ENCODE assay signal across 10 mouse cellular contexts in the genomic region with DNA sequence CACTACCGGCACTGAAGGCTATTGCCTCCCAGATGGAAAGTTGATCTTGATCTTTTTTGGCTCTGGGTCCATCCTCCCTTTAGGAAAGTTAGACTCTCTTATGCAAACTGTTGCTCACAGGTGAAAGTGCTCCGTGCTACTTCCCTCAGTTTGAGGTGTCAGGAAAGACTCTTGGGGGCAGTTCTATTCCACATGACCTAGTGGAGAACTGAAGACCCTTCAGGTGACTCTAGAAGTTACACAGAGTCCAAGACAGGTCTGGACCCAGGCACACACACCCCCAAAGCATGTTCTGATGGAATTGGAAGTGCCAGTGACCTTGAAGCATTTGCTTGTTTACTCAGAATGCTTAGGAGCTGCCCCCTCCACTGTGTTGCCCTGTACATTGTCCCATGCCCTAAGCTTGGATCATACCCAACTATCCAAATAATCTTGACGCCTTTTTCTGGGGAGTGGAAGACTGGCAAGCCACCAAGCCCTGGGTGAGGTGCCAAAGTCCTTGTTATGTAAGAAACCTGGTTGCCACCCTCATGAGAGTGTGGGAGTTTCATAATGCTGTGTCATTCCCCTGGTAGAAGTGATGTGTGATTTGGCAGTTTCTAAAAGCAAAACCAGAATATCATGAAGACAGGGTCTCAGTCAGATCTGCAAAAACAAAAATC. TPM values are rescaled to one million over a fixed set of nuclear protein-coding genes. Genes with fewer than 3 reads are reported as not detected.
DNase-seq lines count a peak whose midpoint lies in the region; ATAC-seq and TF ChIP-seq lines count a peak whose summit lies in the region.
"Had no signal": no experiment of that assay in that cellular context is flagged by ENCODE, and none has a peak within 500 bp of the region (broad histone marks: within the 10 kb centered on the region; RNA-seq: fewer than 3 reads in every experiment).

No protein-coding gene starts in this region.

- H3K4me1 ChIP-seq in heart, adult 2 months (ENCODE audit: control insufficient read depth, insufficient read depth, low read length): peaks cover 9% of the 10 kb centered on the region
- no peaks in the 10 kb centered on the region for H3K4me1 ChIP-seq in heart, embryonic 10.5 days
- H3K4me1 ChIP-seq: embryonic facial prominence, embryonic 12.5 days had no signal

- 46% methylated on average over 3 of the region's 3 CpGs for WGBS in heart, adult 2 months
- 73% methylated on average over 3 of the region's 3 CpGs for WGBS in heart, embryonic 10.5 days

- H3K27ac ChIP-seq in heart, adult 2 months: peak overlapping the region; percentile 76
- H3K27ac ChIP-seq in heart, embryonic 10.5 days: no peak overlapping the region
- H3K27ac ChIP-seq: embryonic facial prominence, embryonic 12.5 days had no signal

- peaks cover 5% of the 10 kb centered on the region for H3K36me3 ChIP-seq in heart, adult 2 months (ENCODE audit: control insufficient read depth, insufficient read depth, low read length)
- H3K36me3 ChIP-seq in heart, embryonic 10.5 days: no peaks in the 10 kb centered on the region
- H3K36me3 ChIP-seq: embryonic facial prominence, embryonic 12.5 days had no signal

- no peak for TF ChIP-seq CTCF in heart, adult 2 months (IDR thresholded peaks at IDR 0.05)

- peak; percentile 81 for TF ChIP-seq EP300 in heart, adult 2 months (IDR thresholded peaks at IDR 0.05; ENCODE audit: insufficient read depth, low read depth, low read length)

- intact Hi-C loops in heart, adult 2 months (cut with DNase I): loop anchor here (2.0 to 5.0 kb wide), 2 partner anchors 51 to 53 kb away; no protein-coding TSS in a partner anchor

- no peaks in the 10 kb centered on the region for H3K79me2 ChIP-seq in heart, adult 2 months (replicated peaks; ENCODE audit: control insufficient read depth, insufficient read depth, low read length)

- DNase-seq in heart, adult 2 months: peak; percentile 61 to 69
- no peak for DNase-seq in heart, embryonic 10.5 days (ENCODE audit: low spot score)
- DNase-seq in adrenal gland, postnatal 14 days: peak; percentile 67
- peak; percentile 75 for DNase-seq in heart, postnatal 4 days
- peak; percentile 74 for DNase-seq in lung, postnatal 14 days
- DNase-seq in urinary bladder, adult 2 months (ENCODE audit: low spot score): no peak
- no peak for DNase-seq in spleen, postnatal 4 days (ENCODE audit: low spot score in 2 of 2)

- no peak overlapping the region for H3K4me3 ChIP-seq in heart, adult 2 months
- no peak overlapping the region for H3K4me3 ChIP-seq in heart, embryonic 10.5 days
- H3K4me3 ChIP-seq: embryonic facial prominence, embryonic 12.5 days had no signal

- no peak for TF ChIP-seq POLR2A in heart, adult 2 months (IDR thresholded peaks at IDR 0.05; ENCODE audit: insufficient read depth, low read depth, low read length)

- no peaks in the 10 kb centered on the region for H3K9me3 ChIP-seq in heart, embryonic 10.5 days
- H3K9me3 ChIP-seq: embryonic facial prominence, embryonic 12.5 days had no signal

- no peaks in the 10 kb centered on the region for H3K27me3 ChIP-seq in heart, adult 2 months (ENCODE audit: control insufficient read depth, insufficient read depth, low read length)
- H3K27me3 ChIP-seq in heart, embryonic 10.5 days (ENCODE audit: insufficient read depth, poor library complexity, severe bottlenecking): 0 out of 2 replicates have a peak, but pooled peaks cover 4% of the 10 kb centered on the region
- H3K27me3 ChIP-seq: embryonic facial prominence, embryonic 12.5 days had no signal

- ATAC-seq in megakaryocyte-erythroid progenitor cell, adult 5-6 weeks (replicated peaks; ENCODE audit: low FRiP score, low TSS enrichment, poor library complexity, severe bottlenecking): no peak

- no peak overlapping the region for H3K9ac ChIP-seq in heart, adult 2 months (ENCODE audit: low read depth, low read length)
- H3K9ac ChIP-seq: embryonic facial prominence, embryonic 12.5 days; lung, embryonic 14.5 days had no signal

RNA-seq across cellular contexts. Expression of gene Nampt, which starts 51.1 kb away (rescaled TPM):
- 100 to 1,000 TPM; 115 to 153 TPM for total RNA-seq in heart, adult 2 months (2021)
- polyA plus RNA-seq in heart, adult 2 months (2012; rRNA removed): 37.2 and 79.2 TPM in 2 replicates
- polyA plus RNA-seq in heart, embryonic 10.5 days (2016; fragmentation: Nextera tagmentation; extraction: Ambion mirVana): 22.2 and 28.4 TPM in 2 replicates
- total RNA-seq in adrenal gland, postnatal 14 days (2021): 161 and 222 TPM in 2 replicates
- 10 to 100 TPM; 17.5 to 20.0 TPM for total RNA-seq in heart, postnatal 4 days (2021)
- total RNA-seq in megakaryocyte-erythroid progenitor cell, adult 5-6 weeks (2014; fragmentation: Nextera tagmentation): 22.3 and 24.4 TPM in 2 replicates
- 40.3 and 50.5 TPM in 2 replicates for total RNA-seq in megakaryocyte-erythroid progenitor cell, adult 5-6 weeks (2017)
- polyA plus RNA-seq in urinary bladder, adult 2 months (2012; rRNA removed): 40.7 and 43.7 TPM in 2 replicates

Comparison
In these comparisons a context has a peak if more than half of its experiments do, and no peak if none do; other contexts are left out.
1. DNase-seq: peak in heart, adult 2 months (2 of 2), adrenal gland, postnatal 14 days (single experiment), heart, postnatal 4 days (single experiment) and lung, postnatal 14 days (single experiment); none in heart, embryonic 10.5 days (single experiment), urinary bladder, adult 2 months (single experiment) and spleen, postnatal 4 days (0 of 2).